Mouse (Mus musculus): ENCODE results near the gene Dnajc6.

- TF ChIP-seq GATA1 (IDR thresholded peaks at IDR 0.05; ENCODE audit: low read length) (no peak), TAL1 (IDR thresholded peaks at IDR 0.05; ENCODE audit: low read length) (no peak)
Observed at GRCm38 (mm10) chr4:101617742-101618141, 121.3 kb downstream of the Dnajc6 start.
